Mouse (Mus musculus): Measurements from ENCODE around the gene Mecom. TPM values are rescaled to one million over a fixed set of nuclear protein-coding genes. Genes with fewer than 3 reads are reported as not detected.
"Not testable (repeated sequence)": the region's sequence is repeated elsewhere in the genome, so short reads cannot be mapped to it uniquely, and the experiment has no call there.

Gene Mecom
- polyA plus RNA-seq, 1 experiment from 2014 or later = 68.8 TPM

GRCm38 (mm10) chr3:30237493-30237892 lies 310.3 kb downstream of the Mecom start:
- 75% methylated on average over 5 of the region's 5 CpGs for WGBS
- no peak for ATAC-seq (ENCODE audit: borderline replicate concordance, extremely low read depth, low FRiP score, low TSS enrichment)
- H3K4me3 ChIP-seq = no peak overlapping the region
- no peaks in the 10 kb centered on the region for H3K4me1 ChIP-seq
- H3K27ac ChIP-seq = no peak overlapping the region
- no peak overlapping the region for H3K9ac ChIP-seq
- H3K27me3 ChIP-seq = no peaks in the 10 kb centered on the region
- H3K36me3 ChIP-seq = no peaks in the 10 kb centered on the region
- H3K9me3 ChIP-seq = no peaks in the 10 kb centered on the region
- H3K4me2 ChIP-seq = no peak overlapping the region

GRCm38 (mm10) chr3:30234018-30234417 lies 313.8 kb downstream of the Mecom start:
- Histone ChIP-seq H3K9me3 (no peaks in the 10 kb centered on the region), H3K27me3 (no peaks in the 10 kb centered on the region), H3K4me2 (no peak overlapping the region), H3K36me3 (no peaks in the 10 kb centered on the region), H3K9ac (no peak overlapping the region), H3K4me3 (no peak overlapping the region), H3K4me1 (peaks cover 1% of the 10 kb centered on the region; the same call in 1 of the 2 replicates), H3K27ac (no peak overlapping the region)
- no peak for ATAC-seq (ENCODE audit: borderline replicate concordance, extremely low read depth, low FRiP score, low TSS enrichment)
- WGBS = 94% methylated on average over 1 of the region's 1 CpGs

GRCm38 (mm10) chr3:30227964-30228670 lies 319.7 kb downstream of the Mecom start:
- H3K4me1 ChIP-seq = peaks cover 24% of the 10 kb centered on the region
- ATAC-seq (ENCODE audit: borderline replicate concordance, extremely low read depth, low FRiP score, low TSS enrichment) = no peak
- no peaks in the 10 kb centered on the region for H3K9me3 ChIP-seq
- no peaks in the 10 kb centered on the region for H3K36me3 ChIP-seq
- no peak overlapping the region for H3K4me2 ChIP-seq
- H3K27ac ChIP-seq = peak overlapping the region; percentile 69
- H3K4me3 ChIP-seq = no peak overlapping the region
- 37% methylated on average over 12 of the region's 12 CpGs for WGBS
- no peak overlapping the region for H3K9ac ChIP-seq
- H3K27me3 ChIP-seq = no peaks in the 10 kb centered on the region

- Histone ChIP-seq H3K4me3 (no peak overlapping the region), H3K4me2 (no peak overlapping the region), H3K27me3 (no peaks in the 10 kb centered on the region), H3K9ac (no peak overlapping the region), H3K27ac (peak overlapping the region; percentile 69), H3K4me1 (peaks cover 24% of the 10 kb centered on the region), H3K36me3 (no peaks in the 10 kb centered on the region), H3K9me3 (no peaks in the 10 kb centered on the region)
- WGBS = 46% methylated on average over 13 of the region's 13 CpGs
- peak; percentile 81 for ATAC-seq (ENCODE audit: borderline replicate concordance, extremely low read depth, low FRiP score, low TSS enrichment)
These were observed 320.9 kb downstream of the Mecom start for GRCm38 (mm10) chr3:30226928-30227370.

DNA sequence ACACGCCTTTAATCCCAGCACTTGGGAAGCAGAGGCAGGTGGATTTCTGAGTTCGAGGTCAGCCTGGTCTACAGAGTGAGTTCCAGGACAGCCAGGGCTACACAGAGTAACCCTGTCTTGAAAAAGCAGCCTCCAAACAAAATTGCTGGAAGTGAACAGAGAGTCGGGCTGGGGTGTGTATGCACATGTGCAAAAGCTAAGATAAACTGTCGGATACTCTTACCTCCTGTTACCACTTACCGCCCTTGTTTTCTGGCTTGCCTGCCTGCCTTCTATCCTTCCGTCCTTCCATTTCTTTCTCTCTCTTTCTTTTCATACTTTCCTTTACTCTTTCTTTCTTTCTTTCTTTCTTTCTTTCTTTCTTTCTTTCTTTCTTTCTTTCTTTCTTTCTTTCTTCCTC lies 322.6 kb downstream of the Mecom start:
- not testable (repeated sequence) for H3K9ac ChIP-seq; H3K27me3 ChIP-seq; H3K4me3 ChIP-seq; ATAC-seq (ENCODE audit: borderline replicate concordance, extremely low read depth, low FRiP score, low TSS enrichment); H3K9me3 ChIP-seq; H3K36me3 ChIP-seq; H3K27ac ChIP-seq; H3K4me2 ChIP-seq
- 69% methylated on average over 6 of the region's 6 CpGs for WGBS
- H3K4me1 ChIP-seq = peaks cover 29% of the 10 kb centered on the region

GRCm38 (mm10) chr3:30220701-30221412 lies 327.0 kb downstream of the Mecom start:
- H3K36me3 ChIP-seq = no peaks in the 10 kb centered on the region
- H3K4me2 ChIP-seq = no peak overlapping the region
- no peaks in the 10 kb centered on the region for H3K27me3 ChIP-seq
- H3K27ac ChIP-seq = peak overlapping the region; percentile 29
- no peak overlapping the region for H3K9ac ChIP-seq
- WGBS = 60% methylated on average over 19 of the region's 19 CpGs
- no peak for ATAC-seq (ENCODE audit: borderline replicate concordance, extremely low read depth, low FRiP score, low TSS enrichment)
- peaks cover 31% of the 10 kb centered on the region for H3K4me1 ChIP-seq
- no peaks in the 10 kb centered on the region for H3K9me3 ChIP-seq
- no peak overlapping the region for H3K4me3 ChIP-seq

DNA sequence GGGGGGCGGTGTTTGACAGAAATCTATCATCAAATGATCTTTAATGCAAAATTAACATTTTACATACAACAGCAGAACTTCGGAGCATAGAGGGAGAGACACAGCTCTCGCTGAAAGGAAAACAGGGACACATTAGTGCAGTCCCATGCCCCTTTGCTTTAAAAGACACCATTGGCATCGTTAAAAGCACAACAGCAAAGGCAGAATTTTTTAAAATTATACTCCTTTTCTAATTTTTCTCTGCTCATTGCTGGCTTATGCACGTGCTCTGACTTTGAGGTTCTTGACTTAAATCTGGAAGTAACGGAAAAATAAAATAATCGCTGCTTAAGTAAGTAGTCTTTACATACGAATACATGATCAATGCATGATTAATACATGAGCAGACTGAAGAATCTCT lies 327.9 kb downstream of the Mecom start:
- Histone ChIP-seq H3K4me2 (peak overlapping the region; percentile 51), H3K4me1 (peaks cover 28% of the 10 kb centered on the region), H3K9me3 (no peaks in the 10 kb centered on the region), H3K9ac (peak overlapping the region; percentile 5; the same call in 1 of the 2 replicates), H3K36me3 (no peaks in the 10 kb centered on the region), H3K27me3 (no peaks in the 10 kb centered on the region), H3K4me3 (peak overlapping the region; percentile 27), H3K27ac (no peak overlapping the region; the same call in 1 of the 2 replicates)
- no peak for ATAC-seq (ENCODE audit: borderline replicate concordance, extremely low read depth, low FRiP score, low TSS enrichment)
- WGBS = 31% methylated on average over 8 of the region's 8 CpGs

DNA sequence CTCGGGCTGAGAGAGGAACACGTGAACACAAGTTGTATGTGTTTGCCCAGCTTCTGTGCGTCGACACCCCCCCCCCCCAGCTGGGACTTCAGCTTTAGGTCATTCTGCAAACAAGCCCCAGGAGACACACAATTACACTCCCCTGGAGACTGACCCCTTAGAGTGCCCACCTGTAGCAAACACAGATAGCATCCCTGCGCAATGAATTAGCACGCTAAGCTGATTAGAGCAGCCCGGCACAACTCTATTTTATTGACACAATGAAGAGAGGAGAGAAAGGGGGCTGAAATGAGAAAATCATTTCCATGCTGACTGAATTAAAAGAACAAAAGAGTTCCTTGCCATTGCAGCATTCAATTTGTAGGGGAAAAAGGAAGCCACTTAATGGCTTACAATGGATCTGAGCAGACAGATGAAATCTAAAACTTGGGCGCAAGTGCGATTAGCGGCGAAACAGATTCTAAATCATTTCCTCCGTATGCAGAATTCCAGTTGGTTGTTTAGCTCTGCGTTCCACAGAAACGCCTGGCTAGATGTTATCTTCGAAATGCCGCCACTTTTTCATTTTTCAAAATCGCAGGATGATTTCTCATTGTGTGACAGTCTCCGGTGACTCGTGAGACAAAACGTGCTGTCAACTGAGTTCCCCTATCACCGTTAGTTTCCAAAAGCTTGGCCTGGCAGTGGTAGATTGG lies 328.5 kb downstream of the Mecom start:
- peak overlapping the region; percentile 51 for H3K4me2 ChIP-seq
- H3K4me1 ChIP-seq = peaks cover 28% of the 10 kb centered on the region
- peak overlapping the region; percentile 5; the same call in 1 of the 2 replicates for H3K9ac ChIP-seq
- H3K27me3 ChIP-seq = no peaks in the 10 kb centered on the region
- no peaks in the 10 kb centered on the region for H3K36me3 ChIP-seq
- peak overlapping the region; percentile 27; the same call in 1 of the 2 replicates for H3K27ac ChIP-seq
- H3K9me3 ChIP-seq = no peaks in the 10 kb centered on the region
- ATAC-seq (ENCODE audit: borderline replicate concordance, extremely low read depth, low FRiP score, low TSS enrichment) = no peak
- 4% methylated on average over 21 of the region's 21 CpGs for WGBS
- H3K4me3 ChIP-seq = peak overlapping the region; percentile 27

DNA sequence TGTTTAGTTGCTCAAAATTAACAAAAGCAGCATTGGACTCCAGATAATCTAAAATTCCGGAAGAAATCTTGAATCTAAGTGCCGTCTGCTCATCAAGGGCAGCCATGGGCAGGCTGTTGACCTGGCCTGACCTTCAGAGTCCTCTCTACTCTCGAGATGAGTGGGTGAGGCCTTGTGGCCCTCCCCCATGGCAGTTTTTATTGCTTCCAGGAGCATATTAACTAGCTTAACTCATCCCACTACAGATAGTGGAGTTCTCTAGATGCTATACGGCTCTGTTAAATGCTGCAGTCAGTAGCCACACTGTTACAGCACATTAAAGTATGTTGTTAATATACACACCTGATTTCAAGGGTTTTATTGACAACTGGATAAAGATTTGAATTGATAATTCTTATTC lies 333.2 kb downstream of the Mecom start:
- ATAC-seq (ENCODE audit: borderline replicate concordance, extremely low read depth, low FRiP score, low TSS enrichment) = no peak
- H3K4me1 ChIP-seq = peaks cover 37% of the 10 kb centered on the region
- no peaks in the 10 kb centered on the region for H3K36me3 ChIP-seq
- H3K4me2 ChIP-seq = no peak overlapping the region
- no peak overlapping the region for H3K9ac ChIP-seq
- H3K27ac ChIP-seq = no peak overlapping the region
- no peaks in the 10 kb centered on the region for H3K9me3 ChIP-seq
- 58% methylated on average over 4 of the region's 4 CpGs for WGBS
- H3K27me3 ChIP-seq = no peaks in the 10 kb centered on the region
- H3K4me3 ChIP-seq = no peak overlapping the region

DNA sequence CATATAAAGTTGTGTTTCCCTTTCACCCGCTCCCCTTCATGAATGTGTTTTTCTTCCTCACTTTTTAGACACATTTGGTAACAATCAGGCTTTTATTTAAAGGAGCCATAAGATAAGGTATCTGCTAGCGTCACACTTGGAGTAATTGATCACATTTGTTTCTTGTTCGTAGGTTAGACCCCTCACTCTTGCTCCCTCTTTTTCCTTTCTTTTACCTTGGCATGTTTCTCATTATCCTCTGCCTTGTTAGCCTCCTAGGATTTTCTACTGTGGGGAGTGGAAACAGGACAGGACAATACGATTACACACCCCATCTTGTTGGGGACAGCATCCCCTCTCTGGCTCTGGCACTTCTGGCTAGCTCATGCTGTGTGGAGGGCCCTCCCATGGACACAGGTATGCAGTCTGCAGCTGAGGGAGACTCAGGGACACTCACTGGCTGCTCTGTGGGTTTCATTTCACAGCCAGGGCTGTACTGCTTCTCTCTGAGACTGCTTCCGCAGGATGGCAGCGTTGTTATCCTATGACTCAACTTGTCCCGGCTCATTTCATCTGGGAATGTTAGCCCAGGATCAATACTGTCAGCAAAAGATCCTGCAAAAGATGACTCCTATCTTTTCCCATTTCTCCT lies 334.2 kb downstream of the Mecom start:
- H3K27ac ChIP-seq = peak overlapping the region; percentile 6; the same call in 1 of the 2 replicates
- no peaks in the 10 kb centered on the region for H3K27me3 ChIP-seq
- no peak overlapping the region for H3K4me3 ChIP-seq
- ATAC-seq (ENCODE audit: borderline replicate concordance, extremely low read depth, low FRiP score, low TSS enrichment) = peak; percentile 55; the same call in 1 of the 2 replicates
- H3K4me2 ChIP-seq = no peak overlapping the region
- H3K4me1 ChIP-seq = peaks cover 27% of the 10 kb centered on the region
- WGBS = 28% methylated on average over 7 of the region's 7 CpGs
- H3K9ac ChIP-seq = no peak overlapping the region
- no peaks in the 10 kb centered on the region for H3K9me3 ChIP-seq
- no peaks in the 10 kb centered on the region for H3K36me3 ChIP-seq

DNA sequence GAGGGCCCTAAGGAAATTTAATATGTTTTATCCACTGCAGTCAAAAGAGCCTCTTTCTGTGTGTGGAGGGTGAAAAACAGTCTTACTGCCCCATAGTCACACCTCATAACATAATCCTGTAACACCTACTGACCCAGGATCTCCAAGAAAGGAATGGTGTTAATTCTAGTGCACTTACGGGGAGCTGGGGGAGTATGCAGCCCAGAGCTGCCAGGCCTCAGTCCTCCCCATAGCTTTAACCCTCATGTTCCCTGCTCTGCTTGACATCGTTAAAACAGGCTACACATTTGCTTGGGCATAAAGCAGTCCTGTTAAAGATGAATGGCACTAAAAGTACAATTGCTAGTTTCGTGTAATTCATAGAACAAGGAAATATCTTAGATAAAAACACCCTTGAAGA lies 335.0 kb downstream of the Mecom start:
- no peak overlapping the region for H3K4me2 ChIP-seq
- 45% methylated on average over 3 of the region's 3 CpGs for WGBS
- no peaks in the 10 kb centered on the region for H3K27me3 ChIP-seq
- no peak overlapping the region for H3K4me3 ChIP-seq
- no peaks in the 10 kb centered on the region for H3K36me3 ChIP-seq
- ATAC-seq (ENCODE audit: borderline replicate concordance, extremely low read depth, low FRiP score, low TSS enrichment) = no peak
- H3K4me1 ChIP-seq = peaks cover 23% of the 10 kb centered on the region
- H3K27ac ChIP-seq = no peak overlapping the region
- H3K9ac ChIP-seq = no peak overlapping the region
- H3K9me3 ChIP-seq = no peaks in the 10 kb centered on the region
